Mouse (Mus musculus) heart, postnatal 14 days (tissue): ENCODE results near the gene Slc12a4. TPM values are rescaled to one million over a fixed set of nuclear protein-coding genes. Genes with fewer than 3 reads are reported as not detected.

Source experiments
- DNase-seq, 2 experiments: peaks; one replicate each; pipeline ENCODE4 v3.0.0; 2021 to 2022
- intact Hi-C: fragments of 180-260 bp; cut with DNase I; formaldehyde crosslinking; loops from one replicate; pipeline ENCODE4 v1.15.1; 2025
- total RNA-seq, 2 experiments: library from RNA; stranded (reverse); gene quantifications; 2 replicates each; pipeline ENCODE4 v1.2.3; 2021

Slc12a4 gene
- total RNA-seq, 2 experiments from 2014 or later = 50.8 to 52.0 TPM

DNA sequence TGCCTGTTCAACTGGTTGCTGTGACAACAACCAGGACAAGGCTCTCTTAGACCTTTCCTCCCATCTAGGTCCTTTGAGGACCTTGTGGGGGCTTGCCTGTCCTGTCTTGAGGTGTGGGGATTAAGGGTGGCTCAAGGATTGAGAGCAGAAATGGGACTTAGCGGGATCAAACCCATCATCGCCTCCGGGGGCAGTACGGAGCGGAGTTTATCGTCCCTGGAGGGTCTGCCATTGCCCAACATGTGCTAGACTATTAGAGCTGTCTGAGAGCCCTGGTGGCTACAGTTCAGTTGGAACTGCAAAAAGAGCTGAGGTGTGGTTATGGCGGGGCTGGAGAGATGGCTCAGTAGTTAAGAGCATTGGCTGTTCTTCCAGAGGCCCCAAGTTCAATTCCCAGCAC, 9.5 kb upstream of the Slc12a4 start:
- no peak for DNase-seq
- intact Hi-C loops = no loop called here

DNA sequence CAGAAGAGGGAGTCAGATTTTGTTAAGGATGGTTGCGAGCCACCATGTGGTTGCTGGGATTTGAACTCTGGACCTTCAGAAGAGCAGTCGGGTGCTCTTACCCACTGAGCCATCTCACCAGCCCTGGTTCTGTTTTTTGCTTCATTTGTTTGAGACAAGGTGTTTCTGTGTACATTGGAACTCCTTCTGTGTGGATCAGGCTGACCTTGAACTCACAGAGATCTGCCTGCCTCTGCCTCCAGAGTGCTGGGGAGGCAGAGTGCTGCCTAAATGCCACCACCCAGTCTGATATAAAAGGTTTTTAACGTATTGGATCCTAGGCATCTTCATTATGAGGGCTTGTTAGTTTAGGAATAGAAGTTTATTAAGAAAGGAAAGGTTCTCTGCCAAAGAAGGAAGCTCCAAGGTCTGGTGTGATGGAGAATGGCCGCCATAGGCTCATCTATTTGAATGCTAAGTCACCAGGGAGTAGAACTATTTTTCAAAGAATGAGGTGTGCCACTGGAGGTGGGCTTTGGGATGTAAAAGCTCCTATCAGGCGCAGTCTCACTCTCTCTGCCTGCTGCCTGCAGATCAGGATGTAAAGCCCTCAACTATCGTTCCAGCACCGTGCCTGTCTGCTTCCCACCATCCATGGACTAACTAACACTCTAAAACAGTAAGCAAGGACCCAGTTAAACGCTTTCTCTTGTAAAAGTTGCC, 5.3 kb upstream of the Slc12a4 start:
- intact Hi-C loops = no loop called here
- no peak for DNase-seq

DNA sequence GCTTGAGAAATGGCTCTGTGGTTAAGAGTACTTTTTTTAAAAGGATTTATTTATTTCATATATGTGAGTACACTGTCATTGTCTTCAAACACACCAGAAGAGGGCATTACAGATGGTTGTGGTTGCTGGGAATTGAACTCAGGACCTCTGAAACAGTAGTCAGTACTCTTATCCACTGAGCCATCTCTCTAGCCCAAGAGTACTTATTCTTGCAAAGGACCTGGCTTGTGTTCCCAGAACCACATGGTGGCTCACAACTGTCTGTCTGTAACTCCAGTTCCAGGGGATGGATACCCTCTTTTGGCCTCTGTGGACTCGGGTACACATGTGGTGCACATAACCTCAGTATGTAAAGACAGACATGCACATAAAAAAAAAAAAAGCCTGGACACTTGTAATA, 3.5 kb upstream of the Slc12a4 start:
- no peak for DNase-seq

DNA sequence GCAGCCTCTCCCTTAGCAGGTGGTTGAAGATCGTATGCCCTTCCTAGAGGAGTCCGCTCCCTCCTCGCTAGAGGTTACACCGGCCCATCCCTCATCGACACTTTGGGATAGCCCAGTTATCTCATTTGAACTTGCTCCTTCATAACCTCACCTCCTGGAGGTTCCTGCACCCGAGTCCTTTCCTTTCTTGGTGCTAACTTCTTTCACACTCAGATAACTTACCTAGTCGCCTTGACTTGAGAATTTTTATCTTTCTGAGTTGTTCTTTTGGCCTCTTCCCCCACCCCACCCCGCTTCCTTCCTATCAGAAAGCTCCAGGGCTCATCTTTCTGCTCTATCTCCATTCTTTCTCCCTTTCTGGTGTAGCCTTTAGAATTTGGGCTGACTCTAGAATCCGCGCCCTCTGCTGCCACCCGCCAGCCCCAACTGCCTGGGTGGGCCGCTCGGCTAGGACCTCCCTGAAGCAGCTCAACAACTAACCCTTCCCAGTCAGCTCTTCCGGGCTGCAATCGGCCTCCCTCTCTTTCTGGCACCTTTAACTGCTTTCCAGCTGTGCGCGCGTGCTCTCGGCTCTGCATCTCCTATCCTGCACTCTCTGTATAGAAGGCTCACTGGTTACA, 905 bp upstream of the Slc12a4 start:
- peak; percentile 43 to 68 for DNase-seq
- intact Hi-C loops = no loop called here

More for the DNA sequence above, 3.5 kb upstream of the Slc12a4 start:
- intact Hi-C loops = no loop called here

DNA sequence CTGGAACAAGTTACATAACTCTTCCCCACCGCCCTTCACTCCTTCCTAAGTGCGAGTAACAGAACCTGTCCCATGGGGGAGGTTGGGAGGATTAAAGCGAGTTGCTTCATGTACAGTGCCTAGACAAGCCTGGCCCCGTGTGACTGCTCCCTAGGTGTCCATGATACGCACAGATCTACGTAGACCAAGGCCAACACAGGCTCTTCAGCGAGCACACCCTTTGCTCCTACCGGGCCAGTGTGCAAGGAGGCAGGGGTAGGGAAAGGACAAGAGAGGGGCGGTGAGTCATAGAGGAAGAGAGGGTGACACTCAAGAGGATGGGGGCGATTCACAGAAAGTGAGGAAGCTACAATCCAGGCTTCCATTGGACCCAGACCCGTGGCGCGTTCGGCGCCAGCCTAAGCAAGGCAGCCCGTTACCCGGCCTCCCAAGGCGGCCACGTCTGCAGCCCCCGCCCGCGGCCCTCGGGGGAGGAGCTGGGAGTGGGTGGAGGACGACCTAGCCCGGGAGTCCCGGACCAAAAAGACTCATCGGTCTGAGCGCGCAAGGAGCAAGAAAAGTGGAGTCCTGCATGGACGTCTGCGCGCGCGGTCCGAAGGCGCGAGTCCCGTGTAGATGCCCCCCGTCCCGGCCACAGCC, 512 bp downstream of the Slc12a4 start:
- DNase-seq = peak; percentile 70 to 75
- intact Hi-C loops = no loop called here

DNA sequence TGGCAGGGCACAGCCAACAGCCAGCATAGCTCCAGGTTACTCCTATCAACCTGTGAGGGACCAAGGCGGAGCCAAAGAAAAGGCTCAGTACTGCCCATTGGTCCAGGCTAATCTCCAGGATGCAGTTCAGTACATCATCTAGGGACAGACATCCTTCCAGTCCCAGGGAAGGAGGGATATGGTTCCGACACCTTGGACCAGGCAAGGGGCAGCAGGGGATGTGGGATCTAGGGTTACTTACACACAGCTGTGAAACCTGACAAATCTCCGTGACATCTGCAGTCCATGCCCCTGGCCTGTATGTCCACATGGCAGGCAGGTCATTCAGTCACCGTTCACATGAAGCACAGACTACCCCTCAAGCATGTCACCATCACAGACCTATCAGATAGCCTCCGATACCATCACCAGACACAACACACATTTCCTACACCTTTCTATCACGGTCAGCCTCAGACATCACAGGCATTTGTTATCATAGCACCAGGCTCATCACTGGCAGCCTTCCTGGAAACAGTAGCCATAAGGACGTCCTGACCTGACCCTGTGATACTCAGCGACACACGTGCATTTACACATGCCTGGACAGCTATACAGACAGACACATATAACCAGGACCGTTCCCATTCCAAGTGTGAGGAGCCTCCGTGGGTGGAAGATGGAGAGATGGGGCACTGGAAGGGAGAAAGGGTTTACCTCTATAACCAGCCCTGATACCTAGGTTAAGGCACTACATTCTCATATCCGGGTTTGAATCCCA, 1.2 kb downstream of the Slc12a4 start:
- DNase-seq = no peak
- intact Hi-C loops = no loop called here

DNA sequence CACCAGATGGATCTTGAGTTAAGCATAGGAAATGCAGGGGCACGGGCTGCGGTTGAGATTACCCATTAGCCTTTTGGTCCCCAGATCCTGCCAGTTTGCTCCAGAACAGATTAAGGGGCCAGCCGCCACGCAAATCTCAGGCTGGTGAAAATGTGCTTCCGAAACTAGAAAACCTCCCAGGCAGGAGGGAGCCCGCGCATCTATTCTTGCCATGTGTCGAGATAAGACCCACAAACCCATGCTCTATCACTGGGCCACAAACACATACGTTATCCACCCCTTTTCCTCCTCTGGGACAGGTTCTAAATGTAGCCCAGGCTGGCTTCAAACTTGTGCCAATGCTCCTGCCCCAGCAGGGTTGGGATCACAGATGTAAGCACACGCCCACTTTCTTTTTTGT, 4.4 kb downstream of the Slc12a4 start:
- intact Hi-C loops = no loop called here
- no peak for DNase-seq

DNA sequence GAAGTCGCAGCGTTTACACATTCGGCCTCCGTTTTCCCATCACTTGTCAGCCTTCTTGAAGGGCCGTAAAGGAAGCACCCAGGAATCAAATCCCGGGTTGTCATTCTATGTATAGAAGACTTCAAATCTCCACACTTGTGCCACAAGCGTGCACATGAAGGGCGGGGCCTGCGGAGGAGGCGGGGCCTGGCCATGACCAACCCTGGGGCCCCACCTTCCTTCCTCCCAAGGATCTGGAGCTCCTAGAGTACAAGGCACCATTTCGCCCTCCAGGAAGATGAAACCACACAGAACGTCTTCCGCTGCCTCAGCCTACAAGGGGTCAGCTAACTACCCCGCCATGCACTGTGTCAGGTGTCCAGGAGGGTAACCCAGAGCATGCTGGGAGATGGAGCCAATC, 4.8 kb downstream of the Slc12a4 start:
- intact Hi-C loops = no loop called here
- DNase-seq = no peak

DNA sequence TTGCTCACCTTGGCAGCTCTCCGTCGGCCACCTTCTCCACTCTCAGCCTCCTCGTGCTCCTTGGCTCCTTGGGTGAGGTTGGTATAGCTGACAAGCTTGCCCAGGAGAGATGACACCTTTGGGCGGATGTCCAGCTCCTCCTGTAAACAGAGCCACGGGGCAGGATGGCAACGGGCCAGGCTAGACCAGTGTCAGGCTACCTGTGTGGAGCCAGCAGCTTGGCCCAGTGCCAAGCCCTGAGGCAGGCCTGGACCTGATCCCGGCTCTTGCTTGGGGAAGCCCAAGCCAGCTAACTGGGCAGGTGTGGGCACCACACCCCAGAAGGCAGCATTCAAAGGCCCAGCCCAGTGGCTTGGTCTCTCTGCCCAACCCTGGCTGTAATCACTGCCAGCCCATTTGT, 6.5 kb downstream of the Slc12a4 start:
- intact Hi-C loops = no loop called here
- peak; percentile 52 to 65 for DNase-seq

DNA sequence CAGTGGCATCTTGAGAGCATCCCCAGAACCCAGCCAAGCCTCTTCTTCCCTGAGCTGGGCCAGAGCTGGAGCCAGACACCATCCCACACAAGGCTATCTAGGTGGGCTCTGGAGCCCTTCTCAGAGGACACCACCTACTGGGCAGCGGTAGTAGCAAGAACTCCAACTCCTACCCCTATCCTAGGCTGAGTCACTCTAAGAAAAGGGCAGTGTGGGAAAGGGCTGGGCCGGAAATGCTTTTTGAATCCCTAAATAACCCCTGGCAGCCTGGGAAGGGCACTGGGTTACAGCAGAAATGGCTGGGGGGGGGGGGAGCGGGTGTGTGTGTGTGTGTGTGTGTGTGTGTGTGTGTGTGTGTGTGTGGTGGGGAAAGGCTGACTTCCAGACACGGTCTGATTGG, 8.1 kb downstream of the Slc12a4 start:
- intact Hi-C loops = no loop called here
- peak; percentile 45 to 60 for DNase-seq

DNA sequence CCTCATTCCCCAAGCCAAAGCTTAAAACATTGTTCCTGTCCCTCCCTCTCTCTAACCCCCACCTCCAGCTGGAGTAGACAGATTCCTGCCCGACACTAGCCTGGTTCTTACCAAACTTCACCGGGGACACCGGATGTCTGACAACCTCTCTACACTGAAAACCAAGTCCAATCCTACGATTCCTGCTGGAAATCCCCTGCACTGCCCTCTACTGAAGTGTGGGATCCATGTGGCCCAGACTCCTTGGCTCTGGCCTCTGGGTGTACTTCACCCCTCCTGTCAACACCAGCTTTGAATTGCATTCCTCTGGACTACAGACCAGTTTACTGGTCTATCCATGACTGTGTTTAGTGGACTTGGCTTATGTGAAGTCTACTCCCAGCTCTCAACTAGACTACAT, 9.3 kb downstream of the Slc12a4 start:
- intact Hi-C loops = no loop called here
- DNase-seq = peak in 1 of 2 experiments; percentile 61

DNA sequence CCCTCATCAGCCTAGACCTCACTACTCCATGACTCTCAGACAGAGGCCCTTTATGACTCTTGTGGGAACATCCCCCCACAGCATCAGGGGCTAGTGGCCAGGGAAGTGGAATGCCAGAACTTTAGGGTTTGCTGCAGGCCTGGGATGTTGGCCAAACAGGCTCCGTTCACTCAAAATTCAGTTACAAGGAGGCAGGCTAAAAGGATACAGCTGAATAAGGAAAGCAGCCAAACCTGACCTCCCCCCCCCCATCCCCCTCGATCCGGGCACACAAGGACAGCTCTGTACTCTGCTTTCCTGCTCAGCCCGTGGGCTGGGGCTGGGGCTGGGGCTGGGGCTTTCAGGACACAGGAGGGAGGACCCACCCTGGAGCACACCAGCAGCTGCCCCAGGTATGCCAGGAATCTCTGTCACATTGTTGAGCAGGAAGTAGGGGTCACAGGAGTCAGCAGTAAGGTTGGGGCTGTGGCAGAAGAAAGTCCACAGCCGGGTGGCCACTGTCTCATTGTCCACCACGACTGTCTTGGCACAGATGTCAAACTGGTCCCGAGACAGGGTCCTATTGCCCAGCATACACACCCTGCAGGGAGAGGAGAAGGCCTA, 14.7 kb downstream of the Slc12a4 start:
- intact Hi-C loops = no loop called here
- DNase-seq = peak; percentile 60 to 72

DNA sequence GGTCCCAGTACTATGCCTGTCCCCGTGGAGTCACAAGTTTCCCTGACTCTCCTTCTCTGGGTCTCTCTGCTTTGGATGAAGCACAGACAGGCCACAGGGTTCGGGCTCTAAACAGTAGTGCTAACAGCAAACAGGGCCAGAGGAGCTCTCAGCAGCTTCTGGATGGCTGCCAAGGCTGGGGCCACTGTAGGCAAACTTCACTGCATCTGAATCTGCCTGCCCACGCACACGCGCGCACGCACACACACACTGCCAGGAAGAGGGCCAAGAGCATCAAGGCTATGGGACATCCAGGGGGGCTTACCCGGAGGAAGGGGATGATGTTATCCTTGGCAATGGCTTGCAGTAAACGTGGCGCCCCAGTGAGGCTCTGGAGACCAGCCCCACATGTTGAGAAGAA, 16.5 kb downstream of the Slc12a4 start:
- intact Hi-C loops = no loop called here
- DNase-seq = peak; percentile 65 to 74

DNA sequence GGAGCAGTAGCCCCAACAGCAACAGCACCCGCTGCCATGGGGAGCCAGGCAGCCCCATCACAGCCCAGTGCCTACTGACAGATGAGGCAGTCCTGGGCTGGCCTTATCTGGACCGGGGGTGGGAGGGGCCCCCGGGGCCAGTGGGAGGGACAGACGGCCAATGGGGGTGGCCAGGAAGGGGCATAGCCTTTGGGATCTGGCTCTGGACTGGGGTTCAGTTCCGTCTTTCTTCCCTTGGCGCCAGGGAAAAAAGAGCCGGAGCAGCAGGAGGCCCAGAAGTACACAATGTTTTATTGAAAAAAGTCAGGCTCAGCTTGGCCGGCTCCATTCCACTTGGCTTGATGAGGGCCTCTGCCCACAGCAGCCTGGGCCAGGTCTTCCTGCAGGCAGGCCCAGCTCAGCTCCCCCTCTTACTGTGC, 22.6 kb downstream of the Slc12a4 start, which contains the start of gene Lcat:
Lcat (minus strand) TSS at position 62 of the 419 bp plus-strand sequence.
- intact Hi-C loops = no loop called here
- DNase-seq = no peak

DNA sequence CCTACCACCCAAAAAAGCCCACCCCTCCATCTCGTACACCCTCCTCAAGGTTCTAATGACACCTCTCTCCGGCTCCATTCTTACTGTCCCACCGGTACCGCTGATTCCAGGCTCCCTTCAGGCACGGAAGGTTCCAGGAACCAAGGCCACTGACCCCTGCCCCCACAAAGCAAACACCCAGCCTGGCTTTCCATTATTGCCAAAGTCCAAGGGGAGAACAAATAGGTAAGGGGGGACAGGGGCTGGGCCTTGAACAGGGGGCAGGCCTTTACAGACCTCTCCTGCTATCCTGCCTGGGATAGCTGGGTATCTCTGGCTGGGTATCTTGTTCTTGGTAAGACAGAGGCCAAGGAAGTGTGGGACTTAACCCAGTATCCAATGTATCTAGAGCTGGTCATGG, 23.4 kb downstream of the Slc12a4 start:
- intact Hi-C loops = no loop called here
- DNase-seq = no peak

DNA sequence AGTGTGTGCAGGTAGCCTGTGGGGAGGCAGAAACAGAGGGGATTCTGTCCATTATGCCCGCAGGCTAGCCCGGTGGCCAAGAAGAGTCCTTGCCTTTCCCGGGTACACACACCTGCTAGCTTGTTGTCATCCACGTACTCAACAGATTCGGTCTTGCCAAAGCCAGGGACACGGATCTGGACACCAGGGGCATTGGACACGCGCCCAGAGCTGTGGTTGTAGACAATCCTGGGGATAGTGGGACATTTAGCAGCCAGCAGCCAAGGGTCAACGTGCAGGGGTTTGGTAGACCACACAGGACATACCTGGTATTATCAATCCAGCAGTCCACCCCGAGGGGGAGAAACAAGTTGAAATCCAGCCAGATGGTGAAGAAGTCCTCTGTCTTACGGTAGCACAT, 23.9 kb downstream of the Slc12a4 start:
- intact Hi-C loops = no loop called here
- no peak for DNase-seq

DNA sequence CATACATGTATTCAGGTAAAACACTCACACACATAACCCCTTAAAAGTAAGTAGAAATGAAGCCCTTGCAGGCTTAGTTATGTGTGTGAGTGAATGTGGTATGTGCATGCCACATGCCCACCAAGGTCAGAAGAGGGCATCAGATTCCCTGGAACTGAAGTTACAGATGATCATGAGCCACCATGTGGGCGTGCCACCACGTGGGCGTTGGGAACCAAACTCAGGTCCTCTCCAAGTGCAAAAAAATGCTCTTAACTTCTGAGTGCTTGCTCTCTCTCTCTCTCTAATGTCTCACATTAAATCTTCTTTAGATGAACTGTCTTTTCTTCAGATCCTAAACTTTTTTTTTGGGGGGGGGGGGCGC, 27.6 kb downstream of the Slc12a4 start, which contains the start of gene Psmb10:
Psmb10 (minus strand) TSS at position 139 of the 364 bp plus-strand sequence.
- intact Hi-C loops = no loop called here
- peak in 1 of 2 experiments; percentile 45 for DNase-seq

DNA sequence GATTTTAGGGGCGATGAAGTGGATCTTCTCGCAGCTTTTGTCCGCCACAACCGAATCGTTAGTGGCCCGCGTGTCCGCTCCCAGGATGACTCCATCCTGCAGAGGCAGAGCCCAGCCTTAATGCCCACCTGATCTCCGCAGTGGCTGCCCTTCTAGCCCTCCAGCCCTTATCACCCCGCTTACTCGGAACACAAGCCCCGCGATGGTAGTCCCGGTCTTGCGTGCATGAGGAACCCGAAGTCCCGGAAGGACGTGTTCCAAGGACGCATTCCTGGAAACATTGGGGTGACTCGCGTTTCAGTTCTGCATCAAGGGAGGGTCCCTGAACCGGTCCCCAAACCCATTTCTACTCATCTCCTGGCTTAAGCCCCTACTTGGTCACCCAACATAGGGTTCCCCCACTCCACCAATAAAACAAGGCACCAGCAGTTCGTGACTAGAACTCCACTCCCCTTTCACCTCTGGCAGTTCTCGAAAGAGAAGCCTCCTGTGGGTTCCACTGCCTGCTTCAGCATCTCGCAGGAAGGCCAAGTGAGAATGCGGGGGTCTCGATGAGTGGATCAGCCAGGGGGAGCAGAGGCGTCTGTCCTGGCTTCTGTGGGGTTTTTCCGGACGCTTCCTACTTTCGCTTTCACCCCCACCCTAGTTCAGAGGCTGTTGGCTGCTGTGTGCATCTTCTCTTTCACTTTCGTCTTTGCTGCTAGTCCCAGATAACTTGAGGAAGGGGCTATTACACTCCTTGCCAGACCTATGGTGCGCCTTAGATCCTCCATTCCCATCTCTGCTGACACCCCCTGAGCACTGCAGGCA, 28.2 kb downstream of the Slc12a4 start:
- DNase-seq = peak; percentile 46 to 57
- intact Hi-C loops = no loop called here

DNA sequence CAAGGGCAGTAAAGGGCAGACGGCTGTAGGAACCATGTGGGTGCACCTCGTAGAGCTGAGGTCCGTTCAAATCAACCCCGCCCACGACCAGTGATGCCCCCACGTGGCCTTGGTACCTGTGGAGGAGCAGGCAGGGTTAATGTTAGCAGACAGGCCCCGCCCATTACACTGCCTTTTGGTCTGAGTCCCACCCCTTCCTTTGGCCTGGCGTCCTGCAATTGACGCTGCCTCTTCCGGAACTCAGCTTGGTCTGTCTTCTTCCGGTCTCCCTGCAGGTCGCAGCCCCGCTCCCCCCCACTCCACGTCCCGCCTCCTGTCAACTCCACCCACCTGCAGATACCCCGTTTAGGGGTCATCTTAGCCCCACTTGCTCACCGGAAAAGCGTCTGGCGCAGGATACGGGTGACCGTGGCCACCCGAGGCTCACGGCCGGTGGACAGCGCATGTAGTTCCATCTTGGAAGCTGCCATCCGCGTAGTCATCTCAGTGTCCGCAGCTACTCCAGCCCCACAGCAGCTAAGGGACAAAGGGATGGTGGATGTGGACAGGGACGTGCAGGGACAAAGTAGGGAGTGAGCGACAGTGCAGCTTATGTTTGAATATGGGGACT, 28.9 kb downstream of the Slc12a4 start:
- intact Hi-C loops = no loop called here
- peak; percentile 88 to 89 for DNase-seq
